Mouse (Mus musculus) CH12.LX (cell line): ENCODE measurements around the gene Morn5.

Source experiments
- CHD1 ChIP-seq: IDR thresholded peaks from 2 replicates; pipeline ENCODE4 v1.6.1; 2012; ENCODE audit warnings: low read depth, low read length, improper control_type of control experiment, inconsistent platforms
- ELF1 ChIP-seq: IDR thresholded peaks from 2 replicates; pipeline ENCODE4 v1.6.1; 2014; ENCODE audit warnings: low read depth, mild to moderate bottlenecking, inconsistent platforms, low read length, improper control_type of control experiment
- UBTF ChIP-seq: IDR thresholded peaks from 2 replicates; pipeline ENCODE4 v1.6.1; 2012; ENCODE audit warnings: low read depth, mild to moderate bottlenecking, inconsistent platforms, low read length, improper control_type of control experiment, moderate library complexity

GRCm38 (mm10) chr2:36053249-36053648 lies 4.0 kb downstream of the Morn5 start:
- TF ChIP-seq UBTF, result no peak
- no peak for TF ChIP-seq ELF1
- no peak for TF ChIP-seq CHD1
